Mouse (Mus musculus): ENCODE measurements around the gene Acin1. TPM values are rescaled to one million over a fixed set of nuclear protein-coding genes. Genes with fewer than 3 reads are reported as not detected.
A peak's percentile ranks its signal among the peaks of the same experiment; 100 is the strongest.

Acin1 gene
- polyA plus RNA-seq, 1 experiment: 40.2 TPM

DNA sequence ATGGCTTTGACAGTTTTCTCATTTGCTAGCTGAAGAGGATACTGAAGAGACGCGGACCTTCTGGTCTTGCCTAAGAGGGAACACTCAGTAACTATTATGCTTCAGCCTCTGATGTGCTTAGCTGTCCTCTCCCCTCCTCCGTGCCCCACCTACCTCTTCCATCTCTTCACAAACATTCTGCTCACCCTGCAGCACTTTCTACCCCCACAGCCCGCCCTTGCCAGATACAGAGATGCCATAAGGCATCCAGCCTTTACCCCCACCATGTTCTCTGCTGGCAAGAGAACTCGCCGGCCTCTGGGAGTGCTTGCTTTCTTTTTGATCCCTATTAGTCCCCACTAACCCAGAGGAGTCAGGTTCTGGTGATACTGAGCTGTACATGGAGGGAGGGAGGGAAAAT is 76.1 kb downstream of the Acin1 start:
- no peaks in the 10 kb centered on the region for H3K9me3 ChIP-seq (ENCODE audit: control insufficient read depth, low read length)
- peaks cover 13% of the 10 kb centered on the region for H3K4me1 ChIP-seq (ENCODE audit: control insufficient read depth)
- no peaks in the 10 kb centered on the region for H3K27me3 ChIP-seq (ENCODE audit: control insufficient read depth)
- no peak overlapping the region for H3K4me3 ChIP-seq (replicated peaks)
- TF ChIP-seq TAL1 (IDR thresholded peaks at IDR 0.05; ENCODE audit: low read length): no peak
- peaks cover 50% of the 10 kb centered on the region for H3K36me3 ChIP-seq (ENCODE audit: control insufficient read depth)

DNA sequence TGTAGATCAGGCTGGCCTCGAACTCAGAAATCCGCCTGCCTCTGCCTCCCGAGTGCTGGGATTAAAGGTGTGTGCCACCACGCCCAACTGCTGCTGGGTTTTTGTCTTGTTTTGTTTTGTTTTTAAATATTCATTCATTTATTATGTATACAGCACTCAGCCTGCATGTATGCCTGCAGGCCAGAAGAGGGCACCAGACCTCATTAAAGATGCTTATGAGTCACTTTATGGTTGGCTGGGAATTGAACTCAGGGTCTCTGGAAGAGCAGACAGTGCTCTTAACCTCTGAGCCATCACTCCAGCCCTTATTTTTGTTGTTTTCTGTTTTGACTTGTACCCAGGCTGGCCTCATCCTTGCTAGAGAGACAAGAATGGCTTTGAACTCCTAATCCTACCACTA is 76.8 kb downstream of the Acin1 start:
- H3K4me1 ChIP-seq (ENCODE audit: control insufficient read depth): peaks cover 20% of the 10 kb centered on the region
- H3K27me3 ChIP-seq (ENCODE audit: control insufficient read depth): no peaks in the 10 kb centered on the region
- TF ChIP-seq GATA1 (IDR thresholded peaks at IDR 0.05; ENCODE audit: low read length) (no peak), TAL1 (IDR thresholded peaks at IDR 0.05; ENCODE audit: low read length) (no peak)
- no peak overlapping the region for H3K4me3 ChIP-seq (replicated peaks)
- H3K9me3 ChIP-seq (ENCODE audit: control insufficient read depth, low read length): no peaks in the 10 kb centered on the region
- peaks cover 44% of the 10 kb centered on the region for H3K36me3 ChIP-seq (ENCODE audit: control insufficient read depth)

DNA sequence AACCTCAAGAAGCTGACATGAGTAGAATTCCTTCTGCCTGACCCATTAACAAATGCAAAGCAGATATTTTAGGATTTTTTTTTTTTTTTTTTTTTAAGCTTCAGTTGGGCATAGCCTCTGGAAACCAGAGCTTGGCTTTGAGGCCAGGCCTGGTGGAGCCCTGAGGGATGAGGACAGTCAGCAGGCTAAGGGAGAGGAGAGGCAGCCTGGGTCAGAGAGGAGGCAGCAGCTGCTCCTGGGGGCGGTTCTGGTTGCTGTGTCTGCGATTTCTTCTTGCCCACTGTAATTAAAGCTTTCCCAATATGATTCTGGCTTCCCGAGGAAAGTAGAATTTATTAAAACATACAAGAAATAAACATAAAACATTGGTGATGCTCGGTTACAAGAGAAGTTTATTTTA is 77.5 kb downstream of the Acin1 start:
- TF ChIP-seq GATA1 (IDR thresholded peaks at IDR 0.05; ENCODE audit: low read length) (no peak), TAL1 (IDR thresholded peaks at IDR 0.05; ENCODE audit: low read length) (no peak)
- peaks cover 36% of the 10 kb centered on the region for H3K36me3 ChIP-seq (ENCODE audit: control insufficient read depth)
- peaks cover 26% of the 10 kb centered on the region for H3K4me1 ChIP-seq (ENCODE audit: control insufficient read depth)
- no peaks in the 10 kb centered on the region for H3K27me3 ChIP-seq (ENCODE audit: control insufficient read depth)
- no peaks in the 10 kb centered on the region for H3K9me3 ChIP-seq (ENCODE audit: control insufficient read depth, low read length)
- no peak overlapping the region for H3K4me3 ChIP-seq (replicated peaks)

DNA sequence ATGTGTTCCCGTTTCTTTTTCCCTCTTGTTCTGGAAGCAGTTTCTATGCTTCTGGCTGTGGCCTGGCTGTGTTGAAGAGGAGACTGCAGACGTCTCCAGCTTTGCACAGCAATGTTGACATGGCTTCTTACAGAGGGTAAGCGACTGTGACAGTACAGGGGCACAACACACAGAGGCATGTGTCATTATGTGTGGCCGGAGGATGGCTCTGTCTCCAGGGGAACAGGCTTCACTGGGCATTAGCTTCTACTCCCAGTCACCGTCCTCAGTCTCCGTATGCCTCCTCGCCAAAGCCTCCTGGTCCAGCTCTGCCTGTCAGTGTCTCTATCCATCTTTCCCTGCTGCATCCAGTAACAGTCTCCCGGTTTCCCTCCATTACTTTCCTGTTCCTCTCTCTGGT is 79.5 kb downstream of the Acin1 start:
- no peaks in the 10 kb centered on the region for H3K27me3 ChIP-seq (ENCODE audit: control insufficient read depth)
- no peak for TF ChIP-seq TAL1 (IDR thresholded peaks at IDR 0.05; ENCODE audit: low read length)
- no peak for TF ChIP-seq GATA1 (IDR thresholded peaks at IDR 0.05; ENCODE audit: low read length)
- H3K36me3 ChIP-seq (ENCODE audit: control insufficient read depth): peaks cover 21% of the 10 kb centered on the region
- no peak overlapping the region for H3K4me3 ChIP-seq (replicated peaks)
- H3K9me3 ChIP-seq (ENCODE audit: control insufficient read depth, low read length): peaks cover 2% of the 10 kb centered on the region; the same call in 1 of the 2 replicates
- peaks cover 42% of the 10 kb centered on the region for H3K4me1 ChIP-seq (ENCODE audit: control insufficient read depth)

DNA sequence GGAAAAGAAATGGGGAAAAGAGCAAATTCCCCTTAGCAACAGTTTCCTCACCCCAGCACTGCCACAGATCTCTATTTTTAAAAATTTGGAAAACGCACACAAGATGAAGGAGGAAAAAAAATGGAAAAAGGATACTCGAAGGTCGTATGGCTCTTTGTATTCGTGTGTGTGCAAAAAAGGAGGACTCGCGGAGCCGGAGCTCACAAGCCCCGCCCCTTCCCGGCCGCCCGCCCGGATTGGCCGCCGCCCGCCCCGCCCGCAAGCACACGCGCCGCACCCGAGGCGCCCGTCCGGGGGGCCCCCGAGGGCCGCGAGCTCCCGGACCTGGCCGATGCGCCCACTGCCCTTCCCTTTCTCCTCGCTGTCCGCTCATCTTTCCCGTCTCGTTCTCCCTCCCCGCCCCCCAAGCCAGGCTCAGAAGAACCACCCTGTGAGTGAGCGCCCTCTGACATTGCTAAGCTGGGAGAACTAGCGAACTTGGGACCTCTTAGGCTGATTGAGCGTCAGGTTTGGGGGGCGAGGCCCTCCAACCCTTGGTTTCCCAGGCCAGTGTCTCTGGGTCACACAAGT is 80.9 kb downstream of the Acin1 start, which contains the start of gene 4931414P19Rik:
Gene 4931414P19Rik, minus strand, starts transcription at position 242 of the 570 bp plus-strand sequence.
- Histone ChIP-seq H3K4me3 (replicated peaks) (peak within 1 kb of the TSS; percentile 69), H3K9me3 (ENCODE audit: control insufficient read depth, low read length) (peaks cover 2% of the 10 kb centered on the region; the same call in 1 of the 2 replicates), H3K36me3 (ENCODE audit: control insufficient read depth) (peaks cover 8% of the 10 kb centered on the region), H3K27me3 (ENCODE audit: control insufficient read depth) (no peaks in the 10 kb centered on the region), H3K4me1 (ENCODE audit: control insufficient read depth) (peaks cover 54% of the 10 kb centered on the region)
- TF ChIP-seq TAL1 (IDR thresholded peaks at IDR 0.05; ENCODE audit: low read length) (no peak), GATA1 (IDR thresholded peaks at IDR 0.05; ENCODE audit: low read length) (no peak)

DNA sequence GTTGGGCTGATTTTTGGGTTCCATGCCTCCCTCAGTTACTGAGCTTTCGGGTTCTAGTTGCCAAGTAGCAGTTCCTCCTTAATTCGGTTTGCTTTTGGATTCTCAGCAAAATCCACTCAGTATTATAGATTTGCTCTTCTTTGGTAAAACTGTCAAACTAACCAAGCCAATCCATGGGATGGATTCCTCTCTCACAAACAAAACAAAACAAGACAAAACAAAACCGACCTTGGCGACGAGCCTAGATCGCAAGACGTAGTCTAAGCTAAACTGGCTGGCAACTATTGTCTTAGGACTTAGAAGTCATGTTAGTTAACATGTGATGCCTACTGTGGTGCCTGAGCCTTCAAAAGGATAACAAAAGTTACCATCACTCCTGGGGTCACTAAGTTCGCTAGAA is 83.0 kb downstream of the Acin1 start:
- no peaks in the 10 kb centered on the region for H3K27me3 ChIP-seq (ENCODE audit: control insufficient read depth)
- H3K4me3 ChIP-seq (replicated peaks): peak overlapping the region; percentile 81
- H3K4me1 ChIP-seq (ENCODE audit: control insufficient read depth): peaks cover 55% of the 10 kb centered on the region
- peaks cover 2% of the 10 kb centered on the region; the same call in 1 of the 2 replicates for H3K36me3 ChIP-seq (ENCODE audit: control insufficient read depth)
- peaks cover 2% of the 10 kb centered on the region; the same call in 1 of the 2 replicates for H3K9me3 ChIP-seq (ENCODE audit: control insufficient read depth, low read length)
- TF ChIP-seq GATA1 (IDR thresholded peaks at IDR 0.05; ENCODE audit: low read length) (no peak), TAL1 (IDR thresholded peaks at IDR 0.05; ENCODE audit: low read length) (no peak)

DNA sequence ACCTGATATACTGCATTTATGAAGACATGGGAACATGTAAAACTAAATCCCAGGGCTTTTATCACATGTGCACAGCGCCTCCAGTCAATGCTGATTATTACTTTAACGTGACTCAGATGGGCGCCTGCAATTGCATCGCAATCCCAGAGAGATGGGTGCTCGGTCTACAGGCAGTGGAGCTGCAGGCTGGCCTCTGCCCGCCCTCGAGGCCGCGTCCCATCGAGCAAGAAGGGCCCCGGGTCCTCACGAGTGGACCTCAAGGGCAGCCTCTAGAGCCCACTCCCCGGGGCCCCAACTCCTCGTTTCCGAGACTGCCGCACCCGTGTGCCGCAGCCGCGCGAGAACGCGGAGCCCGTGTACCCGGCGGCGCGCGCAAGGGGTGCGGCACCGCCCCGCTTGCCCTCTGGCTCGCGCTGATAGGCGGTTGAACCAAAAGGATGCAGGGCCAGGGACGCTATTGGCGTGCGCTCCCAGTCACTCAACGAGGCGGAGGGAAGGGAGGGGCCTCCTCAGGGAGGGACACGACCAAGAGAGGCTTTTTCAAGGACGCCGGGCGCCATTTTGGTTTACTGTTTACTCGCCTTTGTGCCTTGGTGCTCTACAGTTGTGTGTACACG is 83.6 kb downstream of the Acin1 start:
- H3K4me3 ChIP-seq (replicated peaks): peak overlapping the region; percentile 81
- TF ChIP-seq TAL1 (IDR thresholded peaks at IDR 0.05; ENCODE audit: low read length): peak; percentile 32; the same call in 1 of the 3 replicates
- no peak for TF ChIP-seq GATA1 (IDR thresholded peaks at IDR 0.05; ENCODE audit: low read length)
- peaks cover 2% of the 10 kb centered on the region; the same call in 1 of the 2 replicates for H3K9me3 ChIP-seq (ENCODE audit: control insufficient read depth, low read length)

DNA sequence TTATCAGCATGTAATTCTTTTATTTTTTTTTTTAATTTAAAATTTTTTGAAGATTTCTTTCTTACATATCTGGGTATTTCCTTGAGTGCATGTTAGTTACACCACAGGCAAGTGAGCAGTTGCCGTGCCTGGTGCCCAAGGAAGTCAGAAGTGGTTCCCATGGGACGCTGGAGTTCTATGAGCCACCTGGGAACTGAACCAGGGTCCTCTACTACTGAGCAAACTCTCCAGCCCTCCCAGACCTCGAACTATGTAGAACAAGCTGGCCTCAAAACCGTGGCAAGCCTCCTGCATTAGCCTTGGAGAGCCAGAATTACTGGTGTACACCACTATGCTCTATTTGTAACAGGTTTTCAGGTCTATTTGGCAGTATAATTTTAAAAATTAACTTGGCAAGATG is 84.1 kb downstream of the Acin1 start:
- Histone ChIP-seq H3K4me3 (replicated peaks) (peak overlapping the region; percentile 81), H3K27me3 (ENCODE audit: control insufficient read depth) (no peaks in the 10 kb centered on the region), H3K4me1 (ENCODE audit: control insufficient read depth) (peaks cover 55% of the 10 kb centered on the region), H3K36me3 (ENCODE audit: control insufficient read depth) (peaks cover 2% of the 10 kb centered on the region; the same call in 1 of the 2 replicates), H3K9me3 (ENCODE audit: control insufficient read depth, low read length) (peaks cover 2% of the 10 kb centered on the region; the same call in 1 of the 2 replicates)
- no peak for TF ChIP-seq TAL1 (IDR thresholded peaks at IDR 0.05; ENCODE audit: low read length)
- TF ChIP-seq GATA1 (IDR thresholded peaks at IDR 0.05; ENCODE audit: low read length): no peak

More for the DNA sequence above, 83.6 kb downstream of the Acin1 start:
- Histone ChIP-seq H3K36me3 (ENCODE audit: control insufficient read depth) (peaks cover 2% of the 10 kb centered on the region; the same call in 1 of the 2 replicates), H3K27me3 (ENCODE audit: control insufficient read depth) (no peaks in the 10 kb centered on the region), H3K4me1 (ENCODE audit: control insufficient read depth) (peaks cover 55% of the 10 kb centered on the region)

DNA sequence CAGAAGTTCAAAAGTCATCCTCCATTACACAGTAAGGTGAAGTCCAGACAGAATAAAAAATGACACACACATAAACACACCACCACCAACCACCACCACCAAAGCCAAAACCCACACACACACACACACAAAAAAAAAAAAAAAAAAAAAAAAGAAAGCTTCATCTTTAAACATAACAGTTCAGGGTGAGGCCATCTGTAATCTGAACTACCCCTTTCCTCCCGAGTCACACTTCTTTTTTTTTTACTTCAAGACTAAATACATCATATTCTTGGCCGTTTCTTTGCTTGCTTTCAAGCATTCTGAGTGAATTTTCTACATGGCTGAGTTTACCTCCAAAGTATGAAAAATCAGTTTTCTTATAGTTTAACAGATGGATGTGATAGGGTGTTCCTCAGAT is 85.1 kb downstream of the Acin1 start:
- peaks cover 51% of the 10 kb centered on the region for H3K4me1 ChIP-seq (ENCODE audit: control insufficient read depth)
- no peak overlapping the region for H3K4me3 ChIP-seq (replicated peaks)
- H3K36me3 ChIP-seq (ENCODE audit: control insufficient read depth): peaks cover 2% of the 10 kb centered on the region; the same call in 1 of the 2 replicates
- no peaks in the 10 kb centered on the region for H3K27me3 ChIP-seq (ENCODE audit: control insufficient read depth)
- peaks cover 2% of the 10 kb centered on the region; the same call in 1 of the 2 replicates for H3K9me3 ChIP-seq (ENCODE audit: control insufficient read depth, low read length)
- no peak for TF ChIP-seq GATA1 (IDR thresholded peaks at IDR 0.05; ENCODE audit: low read length)
- TF ChIP-seq TAL1 (IDR thresholded peaks at IDR 0.05; ENCODE audit: low read length): no peak
